Mouse (Mus musculus): ENCODE results near the gene Dgke. TPM values are rescaled to one million over a fixed set of nuclear protein-coding genes. Genes with fewer than 3 reads are reported as not detected.

Dgke gene
- total RNA-seq, 2 experiments from 2014 or later = 54.2 to 55.2 TPM

Other genes starting within 250 kb of the Dgke start
- 10 to 100 TPM; 39.4 to 39.8 TPM for gene Akap1, start 202.3 kb downstream of the Dgke start, total RNA-seq (2021)
- 10 to 100 TPM; 19.2 to 20.4 TPM for gene Scpep1, start 111.4 kb downstream of the Dgke start, total RNA-seq (2021)
- gene Elobl, start 99.9 kb downstream of the Dgke start, total RNA-seq (2021) = not detected
- 10 to 100 TPM; 20.6 to 22.1 TPM for gene Coil, start 96.6 kb downstream of the Dgke start, total RNA-seq (2021)
- 1 to 10 TPM; 3.1 to 4.5 TPM for gene Trim25, start 67.5 kb downstream of the Dgke start, total RNA-seq (2021)
- not detected for gene Gm525, start 7.0 kb upstream of the Dgke start, total RNA-seq (2021)
- gene Nog, start 235.5 kb upstream of the Dgke start, total RNA-seq (2021) = 10 to 100 TPM; 13.3 to 15.0 TPM

All from left cerebral cortex, adult 18-20 months (tissue).